In genomic region chr4:82608768-82609610, GRCm38 (mm10) we compare ENCODE assay signal across 20 mouse cellular contexts.
DNase-seq lines count a peak whose midpoint lies in the region; ATAC-seq and TF ChIP-seq lines count a peak whose summit lies in the region.
"Had no signal": no experiment of that assay in that cellular context is flagged by ENCODE, and none has a peak within 500 bp of the region (broad histone marks: within the 10 kb centered on the region; RNA-seq: fewer than 3 reads in every experiment).

No protein-coding gene starts in this region.

- no peak overlapping the region for H3K4me2 ChIP-seq in kidney, embryonic 15.5 days
- H3K4me2 ChIP-seq in midbrain, embryonic 11.5 days, result no peak overlapping the region
- H3K4me2 ChIP-seq in midbrain, embryonic 15.5 days, result no peak overlapping the region
- H3K4me2 ChIP-seq: forebrain, embryonic 12.5 days; heart, embryonic 12.5 days; hindbrain, embryonic 14.5 days; limb, embryonic 13.5 days; liver, embryonic 13.5 days; neural tube, embryonic 13.5 days had no signal

- H3K9me3 ChIP-seq in kidney, embryonic 15.5 days (replicated peaks), result no peaks in the 10 kb centered on the region
- no peaks in the 10 kb centered on the region for H3K9me3 ChIP-seq in midbrain, embryonic 11.5 days (ENCODE audit: control insufficient read depth, low read length)
- H3K9me3 ChIP-seq in midbrain, embryonic 15.5 days, result no peaks in the 10 kb centered on the region
- H3K9me3 ChIP-seq: forebrain, embryonic 12.5 days; heart, embryonic 12.5 days; limb, embryonic 13.5 days; liver, embryonic 13.5 days; midbrain, embryonic 10.5 days; neural tube, embryonic 13.5 days had no signal

- DNase-seq in gastrocnemius, adult 2 months, result peak; percentile 26
- DNase-seq in gastrocnemius, postnatal 14 days, result no peak
- DNase-seq in kidney, postnatal 14 days, result no peak
- peak; percentile 71 for DNase-seq in midbrain, embryonic 11.5 days (ENCODE audit: low spot score, missing footprints)
- no peak for DNase-seq in right cerebral cortex, postnatal 14 days
- DNase-seq: cerebellum, adult 18-20 months; cerebellum, postnatal 25 days; embryo, embryonic 11 days; heart, postnatal 36 days; liver, embryonic 13.5 days; thymus, postnatal 36 days had no signal

- H3K9ac ChIP-seq in kidney, embryonic 15.5 days, result no peak overlapping the region
- H3K9ac ChIP-seq in midbrain, embryonic 11.5 days (ENCODE audit: low read length), result no peak overlapping the region
- H3K9ac ChIP-seq in midbrain, embryonic 15.5 days, result no peak overlapping the region
- H3K9ac ChIP-seq: forebrain, embryonic 12.5 days; heart, embryonic 12.5 days; hindbrain, embryonic 14.5 days; limb, embryonic 13.5 days; liver, embryonic 13.5 days; neural tube, embryonic 13.5 days had no signal

- no peak for TF ChIP-seq CTCF in gastrocnemius, adult 2 months (IDR thresholded peaks at IDR 0.05)

- H3K27me3 ChIP-seq in kidney, embryonic 15.5 days, result no peaks in the 10 kb centered on the region
- H3K27me3 ChIP-seq in midbrain, embryonic 11.5 days (ENCODE audit: control insufficient read depth, insufficient read depth, low read length), result no peaks in the 10 kb centered on the region
- H3K27me3 ChIP-seq in midbrain, embryonic 15.5 days (replicated peaks), result no peaks in the 10 kb centered on the region
- H3K27me3 ChIP-seq: CH12.LX; heart, embryonic 12.5 days; limb, embryonic 13.5 days; liver, embryonic 13.5 days; neural tube, embryonic 13.5 days had no signal

- no peak overlapping the region for H3K4me3 ChIP-seq in gastrocnemius, adult 2 months
- no peak overlapping the region for H3K4me3 ChIP-seq in kidney, embryonic 15.5 days (replicated peaks)
- no peak overlapping the region for H3K4me3 ChIP-seq in midbrain, embryonic 11.5 days (ENCODE audit: low read depth, low read length)
- H3K4me3 ChIP-seq in midbrain, embryonic 15.5 days, result no peak overlapping the region
- H3K4me3 ChIP-seq: forebrain, embryonic 12.5 days; heart, embryonic 12.5 days; limb, embryonic 13.5 days; liver, embryonic 13.5 days; midbrain, embryonic 10.5 days; neural tube, embryonic 13.5 days had no signal

- intact Hi-C loops in gastrocnemius, adult 2 months (cut with DNase I), result no loop called here
- intact Hi-C loops in gastrocnemius, postnatal 14 days (cut with DNase I; ENCODE audit: low total_unique reads), result no loop called here

- peaks cover 39% of the 10 kb centered on the region for H3K4me1 ChIP-seq in kidney, embryonic 15.5 days
- H3K4me1 ChIP-seq in midbrain, embryonic 11.5 days (ENCODE audit: control insufficient read depth, insufficient read depth, low read length), result no peaks in the 10 kb centered on the region
- H3K4me1 ChIP-seq in midbrain, embryonic 15.5 days, result peaks cover 8% of the 10 kb centered on the region
- H3K4me1 ChIP-seq: liver, embryonic 13.5 days had no signal

- 19% methylated on average over 9 of the region's 9 CpGs for WGBS in kidney, embryonic 15.5 days
- 87% methylated on average over 9 of the region's 9 CpGs for WGBS in midbrain, embryonic 11.5 days
- WGBS in midbrain, embryonic 15.5 days, result 86% methylated on average over 9 of the region's 9 CpGs

- peak; percentile 84 for ATAC-seq in kidney, embryonic 15.5 days (replicated peaks; ENCODE audit: low FRiP score)
- no peak for ATAC-seq in midbrain, embryonic 11.5 days (ENCODE audit: low FRiP score)
- ATAC-seq in midbrain, embryonic 15.5 days (replicated peaks), result no peak

- no peaks in the 10 kb centered on the region for H3K36me3 ChIP-seq in kidney, embryonic 15.5 days
- H3K36me3 ChIP-seq in midbrain, embryonic 11.5 days (ENCODE audit: control insufficient read depth, insufficient read depth, low read length), result no peaks in the 10 kb centered on the region
- no peaks in the 10 kb centered on the region for H3K36me3 ChIP-seq in midbrain, embryonic 15.5 days (replicated peaks)
- H3K36me3 ChIP-seq: forebrain, embryonic 12.5 days; heart, embryonic 12.5 days; limb, embryonic 13.5 days; liver, embryonic 13.5 days; midbrain, embryonic 10.5 days; neural tube, embryonic 13.5 days had no signal

- peak overlapping the region; percentile 73 for H3K27ac ChIP-seq in gastrocnemius, adult 2 months
- H3K27ac ChIP-seq in kidney, embryonic 15.5 days, result peak overlapping the region; percentile 59
- no peak overlapping the region for H3K27ac ChIP-seq in midbrain, embryonic 11.5 days (ENCODE audit: low read depth, low read length)
- no peak overlapping the region for H3K27ac ChIP-seq in midbrain, embryonic 15.5 days
- H3K27ac ChIP-seq: forebrain, embryonic 12.5 days; hindbrain, embryonic 14.5 days; limb, embryonic 13.5 days; liver, embryonic 13.5 days; midbrain, embryonic 10.5 days; neural tube, embryonic 13.5 days had no signal

Comparison
In these comparisons a context has a peak if more than half of its experiments do, and no peak if none do; other contexts are left out.
1. DNase-seq: peak in gastrocnemius, adult 2 months (single experiment) and midbrain, embryonic 11.5 days (single experiment); none in gastrocnemius, postnatal 14 days (single experiment), kidney, postnatal 14 days (single experiment) and right cerebral cortex, postnatal 14 days (single experiment).
2. H3K27ac ChIP-seq: peak in gastrocnemius, adult 2 months (single experiment) and kidney, embryonic 15.5 days (single experiment); none in midbrain, embryonic 11.5 days (single experiment) and midbrain, embryonic 15.5 days (single experiment).